Mouse (Mus musculus) testis, adult 2 months (tissue): ENCODE results near the gene Tlr4. TPM values are rescaled to one million over a fixed set of nuclear protein-coding genes. Genes with fewer than 3 reads are reported as not detected.

ENCODE experiments used
- H3K27ac ChIP-seq: fragments of 200-500 bp; 2 replicates; pipeline ENCODE4 v1.5.1; 2012; ENCODE audit warnings: low read depth, low read length; ENCODE audit not compliant: control insufficient read depth, insufficient read depth
- H3K27me3 ChIP-seq: fragments of 200-500 bp; 2 replicates; pipeline ENCODE4 v1.6.1; 2012; ENCODE audit warnings: mild to moderate bottlenecking, low read length, moderate library complexity; ENCODE audit not compliant: control insufficient read depth, insufficient read depth
- H3K36me3 ChIP-seq: fragments of 200-500 bp; 2 replicates; pipeline ENCODE4 v1.6.1; 2012; ENCODE audit warnings: mild to moderate bottlenecking, low read length; ENCODE audit not compliant: control insufficient read depth, insufficient read depth
- H3K4me1 ChIP-seq: fragments of 200-500 bp; 2 replicates; pipeline ENCODE4 v1.6.1; 2012; ENCODE audit warnings: low read length; ENCODE audit not compliant: control insufficient read depth, insufficient read depth
- H3K4me3 ChIP-seq: fragments of 200-500 bp; 2 replicates; pipeline ENCODE4 v1.5.1; 2012; ENCODE audit warnings: low read depth, mild to moderate bottlenecking, low read length, moderate library complexity, mixed read lengths; ENCODE audit not compliant: control insufficient read depth
- CTCF ChIP-seq: fragments of 200-500 bp; IDR thresholded peaks from 2 replicates; pipeline ENCODE4 v1.5.1; 2012; ENCODE audit warnings: low read depth, mild to moderate bottlenecking, inconsistent platforms, low read length, moderate library complexity; ENCODE audit not compliant: control insufficient read depth, insufficient read depth, insufficient replicate concordance
- POLR2A ChIP-seq: fragments of 200-500 bp; IDR thresholded peaks from 2 replicates; pipeline ENCODE4 v1.6.1; 2012; ENCODE audit warnings: low read depth, mild to moderate bottlenecking, inconsistent platforms, low read length, moderate library complexity; ENCODE audit not compliant: control insufficient read depth
- polyA plus RNA-seq: library from polyadenylated mRNA; depleted of rRNA; stranded (reverse); fragments of >200 nt; gene quantifications from 2 replicates; pipeline ENCODE4 v1.2.3, GENCODE M21; 2012

Tlr4 gene
- polyA plus RNA-seq, 1 experiment, result 0.11 TPM

- Histone ChIP-seq H3K27ac (no peak overlapping the region), H3K4me3 (no peak overlapping the region), H3K36me3 (no peaks in the 10 kb centered on the region), H3K27me3 (no peaks in the 10 kb centered on the region), H3K4me1 (no peaks in the 10 kb centered on the region)
- TF ChIP-seq POLR2A, result no peak
- TF ChIP-seq CTCF, result no peak
Observed at GRCm38 (mm10) chr4:66938489-66939061, 111.2 kb downstream of the Tlr4 start.

DNA sequence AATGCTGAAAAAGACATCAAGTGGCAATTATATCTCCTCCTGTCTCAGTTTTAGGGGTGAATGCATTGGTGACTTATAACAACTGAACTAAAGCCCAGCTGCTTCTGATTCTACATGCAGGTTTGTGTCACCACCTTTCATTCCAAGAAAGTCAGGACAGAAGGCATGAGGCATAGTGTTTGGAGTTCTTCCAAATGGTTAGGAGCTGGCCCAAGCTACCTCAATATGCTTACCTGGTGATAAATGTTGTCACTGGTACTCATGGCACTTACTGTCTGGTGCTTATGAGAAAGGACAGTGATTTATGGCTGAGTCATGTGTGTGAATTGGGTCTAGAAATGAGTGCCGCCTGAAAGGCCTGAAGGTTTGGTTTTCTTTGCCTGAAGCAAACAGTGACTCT is 114.5 kb downstream of the Tlr4 start:
- Histone ChIP-seq H3K36me3 (no peaks in the 10 kb centered on the region), H3K4me3 (no peak overlapping the region), H3K4me1 (no peaks in the 10 kb centered on the region), H3K27me3 (no peaks in the 10 kb centered on the region), H3K27ac (no peak overlapping the region)
- TF ChIP-seq POLR2A, result no peak
- no peak for TF ChIP-seq CTCF

DNA sequence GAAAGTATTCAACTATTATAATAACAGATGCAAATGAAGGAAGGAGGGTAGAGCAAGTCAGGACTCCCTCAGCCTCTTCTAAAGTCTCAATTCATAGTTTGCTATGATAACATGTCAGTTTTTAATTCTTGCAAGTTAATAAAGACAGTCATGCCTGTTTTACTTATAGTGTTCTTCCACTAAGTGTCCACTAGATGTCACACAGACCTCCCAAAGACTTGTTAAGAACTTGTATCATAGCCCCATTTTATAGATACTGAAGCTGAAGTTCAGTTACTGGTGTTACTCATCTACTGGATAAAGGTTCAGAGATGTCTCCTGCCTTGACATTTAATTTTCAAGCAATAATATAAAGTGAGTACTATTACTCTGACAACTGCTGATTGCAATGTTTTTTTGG is 116.3 kb downstream of the Tlr4 start:
- TF ChIP-seq POLR2A, result no peak
- TF ChIP-seq CTCF, result no peak
- H3K27me3 ChIP-seq, result no peaks in the 10 kb centered on the region
- H3K4me3 ChIP-seq, result no peak overlapping the region
- no peaks in the 10 kb centered on the region for H3K4me1 ChIP-seq
- no peak overlapping the region for H3K27ac ChIP-seq
- no peaks in the 10 kb centered on the region for H3K36me3 ChIP-seq

DNA sequence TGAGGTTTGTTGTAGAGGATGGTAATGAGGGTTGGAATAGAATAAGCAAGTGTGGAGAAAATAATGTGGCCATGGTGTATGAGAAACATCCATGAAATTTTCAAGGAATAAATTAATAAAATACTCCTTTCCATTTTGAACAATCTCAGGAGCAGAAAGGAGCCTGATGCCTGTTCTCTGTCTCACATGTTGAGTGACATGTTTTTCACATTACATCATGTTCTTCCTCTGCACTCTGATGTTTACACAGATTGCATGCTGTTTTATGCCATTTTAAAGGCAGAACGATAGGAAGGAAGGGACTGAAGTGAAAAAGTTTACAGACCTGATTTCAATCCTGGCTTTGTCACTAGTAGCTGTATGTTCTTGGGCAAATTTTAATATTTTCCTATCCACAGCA is 120.3 kb downstream of the Tlr4 start:
- Histone ChIP-seq H3K4me1 (no peaks in the 10 kb centered on the region), H3K27me3 (no peaks in the 10 kb centered on the region), H3K27ac (no peak overlapping the region), H3K4me3 (no peak overlapping the region), H3K36me3 (no peaks in the 10 kb centered on the region)
- no peak for TF ChIP-seq CTCF
- no peak for TF ChIP-seq POLR2A

- no peaks in the 10 kb centered on the region for H3K4me1 ChIP-seq
- no peak overlapping the region for H3K27ac ChIP-seq
- no peaks in the 10 kb centered on the region for H3K27me3 ChIP-seq
- TF ChIP-seq POLR2A (no peak), CTCF (no peak)
- H3K4me3 ChIP-seq, result no peak overlapping the region
- H3K36me3 ChIP-seq, result no peaks in the 10 kb centered on the region
Observed at GRCm38 (mm10) chr4:66974918-66975317, 147.5 kb downstream of the Tlr4 start.
